Mouse (Mus musculus): Measurements from ENCODE around the gene Rad21l.

GRCm38 (mm10) chr2:151631406-151632158, 36.8 kb downstream of the Rad21l start:
- no peak for TF ChIP-seq CTCF (IDR thresholded peaks at IDR 0.05)
- no peak for TF ChIP-seq EP300 (IDR thresholded peaks at IDR 0.05)

Measured in lung, postnatal 0 days (tissue).